Mouse (Mus musculus) lung, embryonic 16.5 days (tissue): Measurements from ENCODE around the gene Palm2. TPM values are rescaled to one million over a fixed set of nuclear protein-coding genes. Genes with fewer than 3 reads are reported as not detected.

ENCODE experiments used
- ATAC-seq: fragments of 200-750 bp; cut with Nextera tagmentation; 2 replicates; pipeline ENCODE4 v1.8.0; 2017; ENCODE audit warnings: low read depth, mild to moderate bottlenecking, moderate library complexity
- H3K27ac ChIP-seq: fragments of 300-500 bp; sonication (generic); 2 replicates; pipeline ENCODE4 v1.5.1; 2014; ENCODE audit warnings: mild to moderate bottlenecking, control low read depth, low read length
- H3K27me3 ChIP-seq: fragments of 300-500 bp; sonication (generic); 2 replicates; pipeline ENCODE4 v1.6.1; 2014; ENCODE audit warnings: low read depth, low read length, mixed read lengths; ENCODE audit not compliant: control insufficient read depth, insufficient read depth
- H3K36me3 ChIP-seq: fragments of 300-500 bp; sonication (generic); 2 replicates; pipeline ENCODE4 v1.6.1; 2014; ENCODE audit warnings: low read length; ENCODE audit not compliant: control insufficient read depth, insufficient read depth
- H3K4me1 ChIP-seq: fragments of 300-500 bp; sonication (generic); replicated peaks from 2 replicates; pipeline ENCODE4 v1.6.1; 2014; ENCODE audit warnings: low read length, mixed read lengths; ENCODE audit not compliant: control insufficient read depth, insufficient read depth
- H3K4me2 ChIP-seq: fragments of 300-500 bp; sonication (generic); 2 replicates; pipeline ENCODE4 v1.6.1; 2014; ENCODE audit warnings: low read depth, low read length, control low read depth
- H3K4me3 ChIP-seq: fragments of 300-500 bp; sonication (generic); 2 replicates; pipeline ENCODE4 v1.5.1; 2014; ENCODE audit warnings: mild to moderate bottlenecking, low read length, control low read depth
- H3K9ac ChIP-seq: fragments of 300-500 bp; sonication (generic); 2 replicates; pipeline ENCODE4 v1.6.1; 2014; ENCODE audit warnings: low read length, control low read depth
- H3K9me3 ChIP-seq: fragments of 300-500 bp; sonication (generic); 2 replicates; pipeline ENCODE4 v1.6.1; 2016; ENCODE audit warnings: low read length; ENCODE audit not compliant: control insufficient read depth
- WGBS: fragments of 180-500 bp; shearing (Covaris S2); extraction: QIAGEN DNeasy Blood & Tissue Kit; methylation state at CpG from one replicate; pipeline ENCODE4 v1.1.7; 2014; 5-methylcytosine and 5-hydroxymethylcytosine counted together
- polyA plus RNA-seq: library from polyadenylated mRNA; unstranded; fragments of >200 nt; fragmentation: Nextera tagmentation; extraction: Ambion mirVana; gene quantifications from 2 replicates; pipeline ENCODE4 v1.2.1, GENCODE M21; 2015

The Palm2 gene
- polyA plus RNA-seq, 1 experiment from 2014 or later: 5.9 TPM

DNA sequence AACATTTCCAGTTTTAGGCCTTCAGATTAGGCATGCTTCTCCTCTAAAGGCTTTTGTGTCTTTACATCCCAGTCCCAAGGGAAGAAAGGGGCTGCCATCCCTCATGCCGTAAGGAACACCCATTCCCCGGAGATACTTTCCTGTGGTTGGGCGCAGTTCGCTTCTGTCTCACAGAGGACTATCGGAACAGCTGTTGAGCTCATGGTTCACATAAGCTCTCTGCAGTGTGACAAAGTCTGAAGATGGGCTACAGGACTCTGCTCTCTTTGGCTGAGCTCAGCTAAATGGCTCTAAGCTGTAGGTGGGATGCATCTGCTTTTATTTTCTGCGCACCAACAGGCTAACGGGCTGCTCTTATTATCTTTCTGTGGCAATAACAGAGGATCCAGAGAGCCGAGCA lies 217.5 kb downstream of the Palm2 start:
- WGBS: 89% methylated on average over 8 of the region's 8 CpGs
- H3K27me3 ChIP-seq: no peaks in the 10 kb centered on the region
- peaks cover 8% of the 10 kb centered on the region; the same call in 1 of the 2 replicates for H3K36me3 ChIP-seq
- no peak overlapping the region for H3K9ac ChIP-seq
- ATAC-seq: no peak
- H3K4me3 ChIP-seq: no peak overlapping the region
- no peak overlapping the region for H3K27ac ChIP-seq
- H3K9me3 ChIP-seq: no peaks in the 10 kb centered on the region
- no peak overlapping the region for H3K4me2 ChIP-seq
- H3K4me1 ChIP-seq: no peaks in the 10 kb centered on the region

DNA sequence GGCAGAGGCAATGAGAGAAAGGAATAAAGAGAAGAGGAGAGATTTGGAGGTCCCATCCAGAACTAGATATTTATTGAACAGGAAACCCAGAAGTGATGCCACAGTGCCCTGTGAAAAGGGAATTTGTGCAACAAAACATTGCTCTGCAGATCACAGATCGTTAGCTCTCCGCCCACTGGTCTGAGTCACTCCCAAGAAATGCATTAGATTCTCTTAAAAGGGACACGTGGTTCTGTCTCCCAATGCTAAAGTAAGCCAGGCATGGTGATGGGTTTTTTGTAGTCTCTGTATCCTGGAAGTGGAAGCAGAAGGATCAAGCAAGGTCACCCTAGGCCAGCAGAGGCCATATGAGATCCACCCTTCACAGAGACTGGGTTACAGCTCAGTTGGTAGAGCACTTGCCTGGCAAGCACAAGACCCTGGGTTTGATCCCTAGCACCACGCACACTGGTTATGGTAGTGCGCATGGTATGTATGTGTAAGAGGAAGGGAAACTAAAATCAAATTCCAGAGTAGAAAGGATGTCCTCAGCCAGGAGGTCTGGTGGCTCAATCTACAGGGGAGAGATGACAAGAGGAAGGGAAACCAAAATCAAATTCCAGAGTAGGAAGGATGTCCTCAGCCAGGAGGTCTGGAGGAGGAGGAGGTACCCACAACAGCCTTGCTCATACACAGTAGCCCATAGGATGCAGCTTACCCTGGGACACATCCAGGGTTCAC lies 218.3 kb downstream of the Palm2 start:
- H3K9ac ChIP-seq: no peak overlapping the region

DNA sequence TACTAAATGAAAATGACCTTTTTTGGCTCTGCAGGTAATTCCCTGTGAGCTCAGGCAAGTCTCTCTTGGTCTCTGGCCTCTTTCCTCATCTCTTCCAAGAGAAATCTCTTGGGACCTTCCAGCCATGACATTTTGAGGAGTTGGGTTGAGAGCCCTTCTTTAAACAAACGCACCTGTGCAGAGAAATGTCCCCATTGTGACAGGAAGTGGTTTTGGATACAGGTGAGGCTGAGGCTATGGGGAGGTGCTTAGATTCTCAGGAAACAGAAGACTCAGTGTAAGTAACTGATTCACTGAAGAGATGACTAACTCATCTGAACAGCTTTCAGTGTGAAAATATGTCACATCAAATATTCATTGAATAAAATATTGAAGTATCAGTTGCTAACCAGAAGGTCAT lies 221.9 kb downstream of the Palm2 start:
- Histone ChIP-seq H3K4me1 (no peaks in the 10 kb centered on the region), H3K4me2 (no peak overlapping the region), H3K4me3 (no peak overlapping the region), H3K27me3 (no peaks in the 10 kb centered on the region), H3K36me3 (0 out of 2 replicates have a peak, but pooled peaks cover 9% of the 10 kb centered on the region), H3K9ac (no peak overlapping the region), H3K9me3 (no peaks in the 10 kb centered on the region), H3K27ac (no peak overlapping the region)
- no peak for ATAC-seq
- 36% methylated on average over 1 of the region's 1 CpGs for WGBS

More for the DNA sequence above, 218.3 kb downstream of the Palm2 start:
- peaks cover 12% of the 10 kb centered on the region; the same call in 1 of the 2 replicates for H3K36me3 ChIP-seq
- H3K4me3 ChIP-seq: no peak overlapping the region
- H3K4me2 ChIP-seq: no peak overlapping the region
- H3K27me3 ChIP-seq: no peaks in the 10 kb centered on the region
- 81% methylated on average over 5 of the region's 5 CpGs for WGBS
- H3K27ac ChIP-seq: no peak overlapping the region
- no peaks in the 10 kb centered on the region for H3K4me1 ChIP-seq
- no peak for ATAC-seq
- no peaks in the 10 kb centered on the region for H3K9me3 ChIP-seq

DNA sequence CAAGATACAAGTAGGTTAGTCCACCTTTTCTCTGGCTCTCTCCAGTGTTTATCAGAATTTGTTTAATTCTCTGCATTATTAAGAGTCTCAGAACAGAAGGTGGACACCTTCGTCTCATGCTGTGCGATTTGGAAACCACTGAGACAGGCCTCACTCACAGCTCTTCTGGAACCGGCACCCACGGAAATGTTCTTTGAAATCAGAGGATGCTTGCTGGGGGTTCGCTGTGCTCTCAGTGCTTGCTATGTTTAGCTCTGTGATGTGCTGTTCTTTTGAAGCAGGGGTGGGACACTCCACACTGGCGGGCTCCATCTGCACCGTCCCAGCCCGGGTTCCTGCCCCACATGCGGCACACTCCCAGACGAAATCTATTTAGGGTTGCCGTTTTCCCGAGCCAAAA lies 222.3 kb downstream of the Palm2 start:
- no peak overlapping the region for H3K9ac ChIP-seq
- no peaks in the 10 kb centered on the region for H3K27me3 ChIP-seq
- no peak for ATAC-seq
- no peak overlapping the region for H3K4me2 ChIP-seq
- H3K4me3 ChIP-seq: no peak overlapping the region
- 0 out of 2 replicates have a peak, but pooled peaks cover 9% of the 10 kb centered on the region for H3K36me3 ChIP-seq
- H3K9me3 ChIP-seq: no peaks in the 10 kb centered on the region
- WGBS: 86% methylated on average over 12 of the region's 12 CpGs
- H3K4me1 ChIP-seq: no peaks in the 10 kb centered on the region
- H3K27ac ChIP-seq: no peak overlapping the region

DNA sequence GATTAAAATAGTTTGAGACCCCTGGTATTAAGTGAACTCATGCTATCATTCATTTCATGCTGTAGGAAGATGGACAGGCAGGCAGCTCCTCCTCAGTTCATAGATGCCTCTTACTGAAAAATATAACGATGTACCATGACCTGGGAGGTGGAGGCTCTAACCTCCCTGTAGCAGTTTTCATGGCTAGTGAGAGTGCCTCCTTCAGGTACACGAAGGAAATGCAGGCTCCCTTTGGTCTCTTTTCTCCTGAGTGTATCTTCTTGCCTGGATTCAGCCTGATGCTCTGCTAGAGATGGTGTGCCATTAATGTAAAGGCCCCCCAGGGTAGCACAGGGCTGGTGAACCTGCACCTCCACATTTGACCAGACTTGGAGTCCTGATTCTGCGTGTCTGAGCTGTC lies 222.8 kb downstream of the Palm2 start:
- Histone ChIP-seq H3K27me3 (no peaks in the 10 kb centered on the region), H3K4me2 (no peak overlapping the region), H3K27ac (no peak overlapping the region), H3K9me3 (no peaks in the 10 kb centered on the region), H3K4me1 (no peaks in the 10 kb centered on the region), H3K36me3 (0 out of 2 replicates have a peak, but pooled peaks cover 9% of the 10 kb centered on the region), H3K4me3 (no peak overlapping the region), H3K9ac (no peak overlapping the region)
- WGBS: 87% methylated on average over 3 of the region's 3 CpGs
- no peak for ATAC-seq

DNA sequence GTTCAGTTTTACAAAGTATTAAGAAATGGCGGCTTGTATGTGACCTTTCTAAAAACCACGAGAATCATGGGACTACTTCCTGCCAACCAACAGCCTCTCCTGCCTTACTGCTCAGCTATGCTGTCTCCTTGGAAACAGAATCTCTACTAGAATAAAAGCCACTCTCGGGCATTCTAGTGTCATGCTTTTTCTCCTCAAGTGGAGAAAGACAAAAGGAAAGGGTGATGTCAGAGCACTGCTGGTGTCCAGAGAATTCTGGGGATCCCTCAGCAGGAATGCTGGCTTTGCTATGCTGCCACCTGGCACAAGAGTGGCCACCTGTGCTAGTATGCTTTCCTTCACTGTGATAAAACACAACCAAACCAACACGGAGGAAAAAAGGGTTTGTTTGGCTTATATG lies 226.4 kb downstream of the Palm2 start:
- no peak overlapping the region for H3K4me2 ChIP-seq
- 25% methylated on average over 4 of the region's 4 CpGs for WGBS
- no peak overlapping the region for H3K27ac ChIP-seq
- H3K9ac ChIP-seq: no peak overlapping the region
- ATAC-seq: no peak
- no peaks in the 10 kb centered on the region for H3K4me1 ChIP-seq
- H3K9me3 ChIP-seq: no peaks in the 10 kb centered on the region
- no peak overlapping the region for H3K4me3 ChIP-seq
- H3K27me3 ChIP-seq: no peaks in the 10 kb centered on the region
- H3K36me3 ChIP-seq: 0 out of 2 replicates have a peak, but pooled peaks cover 7% of the 10 kb centered on the region

DNA sequence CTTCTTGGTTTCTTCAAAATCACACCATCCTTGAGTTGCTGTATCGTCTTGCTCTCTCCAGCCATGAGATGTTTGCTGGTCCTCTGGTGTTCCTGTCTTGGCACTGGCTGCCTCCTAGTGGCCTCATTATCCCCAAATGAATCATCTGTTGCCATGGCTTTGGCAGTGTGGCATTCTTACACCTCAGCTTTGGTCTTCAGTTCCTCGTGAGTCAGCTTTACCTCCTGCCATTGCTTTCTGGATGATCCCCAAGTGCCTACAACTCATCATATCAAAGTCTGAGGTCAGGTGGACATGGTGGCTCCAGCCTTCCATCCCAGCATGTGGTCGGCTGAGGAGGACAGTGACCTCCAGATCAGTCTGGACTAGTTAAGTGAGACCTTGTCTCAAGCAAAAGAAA lies 232.1 kb downstream of the Palm2 start:
- Histone ChIP-seq H3K36me3 (no peaks in the 10 kb centered on the region), H3K4me2 (no peak overlapping the region), H3K4me3 (no peak overlapping the region), H3K9me3 (no peaks in the 10 kb centered on the region), H3K4me1 (no peaks in the 10 kb centered on the region; the same call in 1 of the 2 replicates), H3K9ac (no peak overlapping the region), H3K27me3 (no peaks in the 10 kb centered on the region), H3K27ac (no peak overlapping the region)
- WGBS: 69% methylated on average over 3 of the region's 3 CpGs
- ATAC-seq: no peak

DNA sequence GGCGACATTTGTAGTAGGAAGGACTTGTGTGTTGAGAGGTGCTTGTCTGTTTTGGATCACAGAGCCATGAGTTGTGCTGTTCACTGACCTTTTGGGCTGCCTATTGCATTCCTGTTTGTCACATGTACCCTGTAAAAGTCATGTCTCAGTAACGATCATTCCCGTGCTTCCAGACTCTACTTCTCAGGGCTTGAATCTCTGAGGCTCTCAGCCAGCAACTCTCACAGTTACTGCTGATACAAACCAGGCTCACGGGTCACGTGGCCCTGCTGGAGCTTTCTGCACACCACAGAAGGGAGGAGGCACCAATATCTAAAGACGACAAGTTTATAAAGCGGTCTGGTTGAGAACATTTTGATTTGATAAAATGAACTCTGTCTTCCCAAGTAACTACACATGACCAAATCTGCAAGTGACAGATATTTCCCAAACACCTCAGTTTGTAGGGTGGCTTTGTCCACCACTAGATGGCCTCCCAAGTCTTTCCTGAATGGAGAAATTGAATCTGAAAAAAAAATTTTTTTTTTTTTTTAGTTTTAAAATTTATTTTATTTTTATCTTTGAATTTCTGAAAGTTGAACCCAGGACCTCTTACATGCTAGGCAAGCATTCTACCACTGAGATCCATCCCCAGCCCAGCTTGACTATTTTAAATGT lies 236.9 kb downstream of the Palm2 start:
- H3K4me1 ChIP-seq: peaks cover 29% of the 10 kb centered on the region
- H3K36me3 ChIP-seq: no peaks in the 10 kb centered on the region
- no peaks in the 10 kb centered on the region for H3K9me3 ChIP-seq
- H3K9ac ChIP-seq: no peak overlapping the region
- no peaks in the 10 kb centered on the region for H3K27me3 ChIP-seq
- 42% methylated on average over 7 of the region's 7 CpGs for WGBS
- H3K4me3 ChIP-seq: no peak overlapping the region
- no peak overlapping the region for H3K4me2 ChIP-seq
- no peak for ATAC-seq
- no peak overlapping the region for H3K27ac ChIP-seq

DNA sequence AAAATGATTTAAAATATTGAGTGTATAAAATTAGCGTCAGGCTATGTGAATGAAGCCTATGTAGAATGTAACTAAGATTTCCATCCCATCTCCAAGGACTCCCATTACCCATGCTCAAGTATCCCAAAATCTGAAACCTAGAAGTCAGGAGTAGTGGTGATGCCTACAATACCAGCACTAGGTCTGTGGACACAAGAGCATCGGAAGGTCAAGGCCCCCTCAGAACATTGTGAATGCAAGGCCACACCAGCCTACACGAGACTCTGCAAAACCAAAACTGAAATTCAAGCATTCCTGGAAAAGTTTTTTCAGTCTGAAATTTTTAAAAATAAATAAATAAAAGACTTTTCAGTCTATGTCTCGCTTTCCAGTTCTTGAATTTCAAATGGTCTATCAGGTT lies 238.5 kb downstream of the Palm2 start:
- Histone ChIP-seq H3K4me1 (peaks cover 30% of the 10 kb centered on the region), H3K36me3 (no peaks in the 10 kb centered on the region), H3K27me3 (no peaks in the 10 kb centered on the region), H3K4me2 (no peak overlapping the region), H3K4me3 (no peak overlapping the region), H3K9me3 (no peaks in the 10 kb centered on the region), H3K27ac (no peak overlapping the region), H3K9ac (no peak overlapping the region)
- ATAC-seq: no peak
- WGBS: 74% methylated on average over 4 of the region's 4 CpGs
